Mouse (Mus musculus) hindbrain, embryonic 15.5 days (tissue): ENCODE data around the gene Gm28047. TPM values are rescaled to one million over a fixed set of nuclear protein-coding genes. Genes with fewer than 3 reads are reported as not detected.

Experiments used
- ATAC-seq: fragments of 200-750 bp; cut with Nextera tagmentation; 2 replicates; pipeline ENCODE4 v1.8.0; 2017; ENCODE audit warnings: low read depth, moderate number of reproducible peaks, moderate TSS enrichment; ENCODE audit not compliant: low FRiP score
- H3K27ac ChIP-seq: fragments of 300-500 bp; sonication (generic); replicated peaks from 2 replicates; pipeline ENCODE4 v1.5.1; 2015; ENCODE audit warnings: mild to moderate bottlenecking, inconsistent platforms
- H3K27me3 ChIP-seq: fragments of 300-500 bp; sonication (generic); 2 replicates; pipeline ENCODE4 v1.6.1; 2015; ENCODE audit warnings: control low read depth, inconsistent platforms
- H3K36me3 ChIP-seq: fragments of 300-500 bp; sonication (generic); 2 replicates; pipeline ENCODE4 v1.6.1; 2015; ENCODE audit warnings: control low read depth, inconsistent platforms
- H3K4me1 ChIP-seq: fragments of 300-500 bp; sonication (generic); replicated peaks from 2 replicates; pipeline ENCODE4 v1.6.1; 2015; ENCODE audit warnings: control low read depth, inconsistent platforms
- H3K4me2 ChIP-seq: fragments of 300-500 bp; sonication (generic); 2 replicates; pipeline ENCODE4 v1.6.1; 2015; ENCODE audit warnings: moderate library complexity, mild to moderate bottlenecking, inconsistent platforms
- H3K4me3 ChIP-seq: fragments of 300-500 bp; sonication (generic); 2 replicates; pipeline ENCODE4 v1.5.1; 2015; ENCODE audit warnings: mild to moderate bottlenecking, inconsistent platforms
- H3K9ac ChIP-seq: fragments of 300-500 bp; sonication (generic); 2 replicates; pipeline ENCODE4 v1.6.1; 2015; ENCODE audit warnings: inconsistent platforms
- H3K9me3 ChIP-seq: fragments of 300-500 bp; sonication (generic); 2 replicates; pipeline ENCODE4 v1.6.1; 2016; ENCODE audit warnings: control low read depth, inconsistent platforms
- WGBS: fragments of 180-500 bp; shearing (Covaris S2); methylation state at CpG from one replicate; pipeline ENCODE4 v1.1.7; 2015; 5-methylcytosine and 5-hydroxymethylcytosine counted together
- polyA plus RNA-seq: library from polyadenylated mRNA; unstranded; fragments of >200 nt; fragmentation: Nextera tagmentation; extraction: Ambion mirVana; gene quantifications from 2 replicates; pipeline ENCODE4 v1.2.1, GENCODE M21; 2015

The Gm28047 gene
- polyA plus RNA-seq, 1 experiment from 2014 or later = not detected

DNA sequence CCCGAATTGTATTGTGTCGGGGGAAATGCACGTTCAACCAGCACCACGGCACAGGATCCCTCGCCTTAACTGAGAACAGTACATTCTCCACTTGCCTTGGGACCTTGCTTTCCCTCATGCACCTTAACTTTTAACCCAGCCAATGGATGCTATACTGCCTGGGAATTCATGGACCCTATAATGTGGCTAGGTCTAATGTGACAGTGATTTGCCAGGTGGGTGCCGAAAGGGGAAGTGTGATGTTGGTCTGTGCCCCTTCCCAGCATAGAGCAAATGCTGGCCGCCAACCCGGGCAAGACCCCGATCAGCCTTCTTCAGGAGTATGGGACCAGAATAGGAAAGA lies 106.0 kb downstream of the Gm28047 start:
- 20% methylated on average over 9 of the region's 9 CpGs for WGBS
- peaks cover 41% of the 10 kb centered on the region for H3K4me1 ChIP-seq
- H3K9ac ChIP-seq = peak overlapping the region; percentile 92

DNA sequence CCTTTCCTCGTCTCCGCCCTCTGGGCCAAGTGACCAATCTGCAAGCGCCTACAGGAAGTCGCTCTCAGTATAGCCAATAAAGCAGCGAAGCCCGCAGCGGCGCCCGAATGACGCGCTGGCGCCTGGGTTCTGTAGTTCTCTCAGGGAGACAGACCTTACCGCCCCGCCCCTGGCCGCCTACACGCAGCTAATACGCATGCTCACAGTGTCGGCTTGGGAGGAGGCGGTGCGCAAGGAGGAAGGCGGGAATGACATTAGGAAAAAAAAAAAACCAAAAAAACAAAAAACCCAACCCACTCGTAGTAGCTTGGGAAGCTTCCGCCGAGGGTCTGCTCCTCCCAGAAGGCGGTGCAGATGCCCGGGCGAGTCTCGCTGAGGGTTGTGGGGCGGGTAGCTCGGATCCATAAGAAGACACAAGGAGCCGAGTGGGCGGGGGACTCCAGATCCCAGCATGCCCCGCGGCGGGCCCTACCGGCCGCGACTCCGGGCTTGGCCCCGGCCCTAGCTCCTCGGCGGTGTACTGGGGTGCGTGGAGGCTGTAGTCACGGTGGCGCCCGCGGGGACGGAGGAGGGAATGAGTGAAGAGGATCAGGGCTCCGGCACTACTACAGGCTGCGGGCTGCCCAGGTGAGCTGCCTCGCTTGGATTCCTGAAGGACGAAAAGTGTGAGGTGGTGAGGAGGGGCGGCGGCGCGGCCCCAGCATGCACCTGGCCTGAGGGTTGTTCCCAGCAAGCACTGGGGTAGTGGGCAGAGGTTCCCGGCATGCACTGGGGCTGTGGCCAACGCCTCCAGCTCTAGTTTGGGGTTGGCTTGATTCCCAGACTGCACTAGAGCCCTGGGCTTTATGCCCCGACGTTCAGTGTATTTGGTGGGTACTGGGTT lies 106.7 kb downstream of the Gm28047 start, which contains the start of gene Tarbp2:
TSS of gene Tarbp2 (plus strand) at position 217 of the 883 bp plus-strand sequence.
- under 1% methylated on average over 60 of the region's 60 CpGs for WGBS
- peaks cover 13% of the 10 kb centered on the region for H3K36me3 ChIP-seq
- H3K27me3 ChIP-seq = no peaks in the 10 kb centered on the region
- no peaks in the 10 kb centered on the region for H3K9me3 ChIP-seq
- peak; percentile 93 for ATAC-seq
- H3K4me1 ChIP-seq = peaks cover 44% of the 10 kb centered on the region
- H3K4me3 ChIP-seq = peak within 1 kb of the TSS; percentile 75
- peak within 1 kb of the TSS; percentile 92 for H3K9ac ChIP-seq
- peak within 1 kb of the TSS; percentile 85 for H3K4me2 ChIP-seq
- H3K27ac ChIP-seq = peak within 1 kb of the TSS; percentile 100

More for the DNA sequence above, 106.0 kb downstream of the Gm28047 start:
- Histone ChIP-seq H3K4me3 (peak overlapping the region; percentile 75), H3K27ac (peak overlapping the region; percentile 100), H3K4me2 (peak overlapping the region; percentile 85), H3K36me3 (peaks cover 16% of the 10 kb centered on the region), H3K9me3 (no peaks in the 10 kb centered on the region), H3K27me3 (no peaks in the 10 kb centered on the region)
- no peak for ATAC-seq

DNA sequence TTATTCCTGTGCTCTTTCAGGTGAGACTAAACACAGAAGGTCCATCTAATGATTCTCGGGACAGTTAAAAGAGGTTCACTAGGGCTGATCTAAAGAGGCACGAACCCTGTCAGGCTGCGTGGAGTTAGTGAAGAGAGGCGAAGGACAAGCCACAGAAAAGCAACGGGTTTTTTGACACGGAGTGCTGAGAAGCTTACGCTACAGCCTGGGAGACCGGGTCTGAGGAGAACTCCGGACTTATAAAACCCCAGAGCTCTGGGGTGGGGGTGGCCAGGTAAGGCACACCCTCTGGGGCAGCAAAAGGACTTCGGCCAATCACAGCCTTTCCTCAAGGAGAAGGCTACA lies 107.3 kb downstream of the Gm28047 start:
- Histone ChIP-seq H3K36me3 (peaks cover 13% of the 10 kb centered on the region), H3K4me1 (peaks cover 50% of the 10 kb centered on the region), H3K9me3 (no peaks in the 10 kb centered on the region), H3K9ac (peak overlapping the region; percentile 84), H3K27ac (peak overlapping the region; percentile 100), H3K4me3 (peak overlapping the region; percentile 75), H3K27me3 (no peaks in the 10 kb centered on the region), H3K4me2 (peak overlapping the region; percentile 85)
- ATAC-seq = no peak
- WGBS = under 1% methylated on average over 10 of the region's 10 CpGs

DNA sequence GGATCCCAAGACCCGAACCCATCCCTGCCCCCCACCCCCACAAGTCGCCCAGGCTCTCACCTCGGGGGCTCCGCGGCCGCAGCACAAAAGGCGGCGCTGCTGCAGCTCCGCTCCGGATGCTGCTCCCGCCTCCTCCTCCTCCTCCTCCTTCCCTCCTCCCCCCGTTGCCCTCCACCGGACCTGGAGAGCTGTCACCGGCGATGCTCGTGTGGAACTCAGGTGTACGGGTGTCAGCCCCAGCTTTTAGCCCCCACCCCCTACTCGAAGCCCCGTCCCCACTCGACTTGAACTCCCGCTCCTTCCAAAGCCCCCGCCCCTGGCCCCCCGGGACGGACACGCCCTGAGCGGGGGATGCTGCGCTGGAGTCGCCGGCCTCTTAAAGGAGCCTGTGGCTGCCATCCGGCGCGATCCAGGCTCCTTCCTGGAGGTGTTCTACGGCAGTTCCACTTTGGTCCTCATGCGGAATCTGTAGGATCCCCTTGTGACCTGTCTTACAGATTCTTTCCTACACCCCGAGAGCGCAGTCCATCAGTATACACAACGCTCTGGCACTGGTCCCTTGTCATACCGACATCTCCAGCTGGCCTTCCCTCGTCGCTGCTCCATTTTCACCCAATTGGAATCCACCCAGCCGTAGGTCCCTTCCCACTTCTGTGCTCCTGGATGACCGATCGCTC lies 108.0 kb downstream of the Gm28047 start, which contains the start of gene Map3k12:
TSS of gene Map3k12 (minus strand) at position 337 of the 677 bp plus-strand sequence.
- H3K9me3 ChIP-seq = no peaks in the 10 kb centered on the region
- H3K4me2 ChIP-seq = peak within 1 kb of the TSS; percentile 85
- H3K4me1 ChIP-seq = peaks cover 58% of the 10 kb centered on the region
- under 1% methylated on average over 42 of the region's 43 CpGs for WGBS
- ATAC-seq = peak; percentile 4; the same call in 1 of the 2 replicates
- H3K9ac ChIP-seq = peak within 1 kb of the TSS; percentile 84
- H3K4me3 ChIP-seq = peak within 1 kb of the TSS; percentile 75
- H3K27ac ChIP-seq = peak within 1 kb of the TSS; percentile 100
- peaks cover 5% of the 10 kb centered on the region for H3K36me3 ChIP-seq
- H3K27me3 ChIP-seq = no peaks in the 10 kb centered on the region

DNA sequence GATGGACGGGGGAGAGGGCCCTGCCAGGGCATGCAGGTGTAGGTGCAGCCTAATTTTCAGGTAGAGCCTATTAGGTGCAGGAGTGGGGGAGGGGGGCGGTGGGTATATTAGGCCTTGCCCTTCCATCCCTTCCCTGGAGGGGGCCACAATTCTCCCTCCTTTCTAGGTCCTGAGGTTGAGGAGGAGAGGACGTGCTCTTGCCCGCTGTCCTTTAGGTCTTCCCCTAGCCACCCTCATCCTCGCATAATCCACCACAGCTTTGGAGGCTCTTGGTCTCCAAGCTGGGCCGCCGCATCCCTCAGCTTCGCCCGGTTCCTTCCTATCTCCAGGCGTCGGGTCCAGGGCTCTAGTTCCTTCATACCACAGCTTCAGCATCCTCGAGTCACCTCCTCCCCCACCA lies 108.6 kb downstream of the Gm28047 start:
- 3% methylated on average over 11 of the region's 12 CpGs for WGBS
- Histone ChIP-seq H3K4me2 (peak overlapping the region; percentile 85), H3K27me3 (no peaks in the 10 kb centered on the region), H3K9me3 (no peaks in the 10 kb centered on the region), H3K9ac (peak overlapping the region; percentile 84), H3K27ac (peak overlapping the region; percentile 100), H3K4me1 (peaks cover 64% of the 10 kb centered on the region), H3K4me3 (peak overlapping the region; percentile 75), H3K36me3 (peaks cover under 1% of the 10 kb centered on the region; the same call in 1 of the 2 replicates)
- ATAC-seq = no peak

DNA sequence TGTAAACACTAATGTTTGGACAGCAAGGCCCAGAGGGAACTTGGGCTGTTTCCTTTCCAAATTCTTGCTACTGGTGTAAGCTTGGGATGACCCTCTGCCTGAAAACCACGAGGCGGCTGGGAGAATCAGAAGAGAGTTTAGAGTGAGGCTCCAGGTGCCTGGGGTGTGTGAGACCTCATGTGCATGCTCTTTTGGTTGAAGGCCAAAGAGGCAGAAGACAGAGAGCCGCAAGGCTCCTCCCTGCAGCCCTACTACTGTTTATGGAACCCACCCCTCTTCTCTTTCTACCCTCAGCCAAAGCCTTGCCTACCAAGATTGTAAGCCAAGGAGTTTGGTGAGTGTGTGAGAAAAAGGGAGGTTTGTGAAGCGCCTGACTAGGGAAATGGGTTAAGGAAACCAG lies 109.1 kb downstream of the Gm28047 start:
- Histone ChIP-seq H3K4me2 (peak overlapping the region; percentile 85), H3K27me3 (no peaks in the 10 kb centered on the region), H3K4me3 (peak overlapping the region; percentile 75), H3K4me1 (peaks cover 69% of the 10 kb centered on the region), H3K36me3 (no peaks in the 10 kb centered on the region), H3K9me3 (no peaks in the 10 kb centered on the region), H3K9ac (peak overlapping the region; percentile 84), H3K27ac (peak overlapping the region; percentile 100)
- WGBS = 48% methylated on average over 4 of the region's 4 CpGs
- no peak for ATAC-seq

DNA sequence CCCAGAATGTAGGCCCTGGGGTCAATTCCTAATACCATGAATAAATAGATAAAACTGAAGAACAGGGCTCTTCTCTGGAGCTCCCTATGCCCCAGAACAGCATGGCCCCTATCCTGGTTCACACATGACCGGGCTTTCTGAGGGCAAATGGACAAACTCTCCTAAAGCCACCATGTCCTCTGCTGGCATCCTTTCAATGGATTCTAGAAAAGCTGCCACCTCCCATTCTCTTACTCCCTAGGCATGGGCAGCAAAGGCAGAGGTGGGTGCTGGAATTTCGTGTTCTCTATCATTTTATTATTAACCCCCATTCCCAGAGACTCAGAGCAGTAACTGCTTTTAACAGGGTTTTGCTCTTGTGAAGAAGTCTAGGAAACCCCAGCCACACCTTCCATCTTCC lies 109.6 kb downstream of the Gm28047 start:
- peak overlapping the region; percentile 100; the same call in 1 of the 2 replicates for H3K27ac ChIP-seq
- H3K36me3 ChIP-seq = no peaks in the 10 kb centered on the region
- peak overlapping the region; percentile 75 for H3K4me3 ChIP-seq
- no peaks in the 10 kb centered on the region for H3K27me3 ChIP-seq
- 91% methylated on average over 2 of the region's 2 CpGs for whole genome bisulfite sequencing
- no peak for ATAC-seq
- H3K9me3 ChIP-seq = no peaks in the 10 kb centered on the region
- peaks cover 70% of the 10 kb centered on the region for H3K4me1 ChIP-seq
- H3K9ac ChIP-seq = no peak overlapping the region
- H3K4me2 ChIP-seq = peak overlapping the region; percentile 85

DNA sequence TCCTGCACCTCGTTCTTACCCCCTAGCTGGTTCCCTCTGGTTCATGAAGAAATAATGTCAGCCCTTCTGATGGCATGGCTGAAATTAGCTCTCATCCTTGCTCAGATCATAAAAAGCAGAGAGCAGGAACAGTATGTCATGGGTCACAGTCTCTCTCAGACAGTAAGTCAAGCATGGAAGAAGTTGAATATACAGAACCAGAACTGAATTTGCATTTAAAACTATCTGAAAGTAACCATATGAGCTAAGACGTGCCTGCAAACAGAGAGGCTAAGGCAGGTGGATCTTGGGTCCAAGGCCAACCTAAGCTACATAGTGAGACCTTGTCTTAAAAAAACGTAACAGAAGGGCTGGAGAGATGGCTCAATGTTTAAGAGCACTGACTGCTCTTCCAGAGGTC lies 111.9 kb downstream of the Gm28047 start:
- Histone ChIP-seq H3K27me3 (no peaks in the 10 kb centered on the region), H3K9ac (no peak overlapping the region)

DNA sequence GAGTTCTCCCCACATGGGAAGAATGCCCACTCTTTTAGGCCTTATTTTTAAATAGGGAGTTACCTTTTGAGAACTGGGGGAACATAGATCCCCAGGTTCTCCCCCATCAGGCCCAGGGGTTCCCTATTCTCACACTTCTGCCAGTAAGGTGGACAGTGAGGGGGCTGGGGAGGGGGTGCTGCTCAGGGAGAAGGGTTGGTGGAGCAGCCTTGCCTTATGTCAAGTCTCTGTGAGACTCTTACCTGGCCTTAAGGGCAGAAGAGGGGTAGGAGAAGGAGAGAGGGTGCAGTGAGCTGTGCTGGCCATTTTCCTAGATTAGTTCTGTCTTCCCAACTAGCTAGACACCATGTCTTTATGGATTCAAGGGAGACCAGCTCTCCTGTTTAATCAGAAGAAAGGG lies 112.4 kb downstream of the Gm28047 start:
- Histone ChIP-seq H3K4me3 (no peak overlapping the region), H3K27me3 (no peaks in the 10 kb centered on the region), H3K9ac (no peak overlapping the region), H3K27ac (peak overlapping the region; percentile 87), H3K4me2 (no peak overlapping the region), H3K4me1 (peaks cover 76% of the 10 kb centered on the region), H3K36me3 (0 out of 2 replicates have a peak, but pooled peaks cover 6% of the 10 kb centered on the region), H3K9me3 (no peaks in the 10 kb centered on the region)
- ATAC-seq = no peak

More for the DNA sequence above, 111.9 kb downstream of the Gm28047 start:
- Histone ChIP-seq H3K4me2 (no peak overlapping the region), H3K27ac (no peak overlapping the region), H3K4me3 (no peak overlapping the region), H3K4me1 (peaks cover 76% of the 10 kb centered on the region), H3K36me3 (0 out of 2 replicates have a peak, but pooled peaks cover 6% of the 10 kb centered on the region), H3K9me3 (no peaks in the 10 kb centered on the region)
- ATAC-seq = no peak
- 89% methylated on average over 3 of the region's 3 CpGs for WGBS

DNA sequence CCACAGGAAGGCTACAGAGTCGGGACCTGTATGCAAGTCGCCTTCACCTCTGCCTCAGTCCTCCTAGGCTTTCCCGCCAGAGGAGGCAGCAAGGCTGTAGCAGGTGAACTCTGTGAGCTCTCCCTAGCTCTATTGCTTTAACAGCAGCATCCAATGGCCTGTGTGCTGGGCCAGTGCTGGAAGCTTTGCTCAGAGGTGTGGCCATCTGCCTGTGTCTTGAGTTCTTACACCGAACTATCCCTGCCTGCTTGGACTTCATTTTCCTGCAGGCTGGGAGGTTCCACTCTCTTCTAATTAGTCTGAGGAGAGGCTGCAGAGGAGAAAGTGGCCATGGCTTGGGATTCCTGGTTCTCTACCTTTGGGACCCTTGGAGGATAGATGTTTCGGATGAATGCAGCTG lies 112.9 kb downstream of the Gm28047 start:
- H3K4me3 ChIP-seq = no peak overlapping the region
- 0 out of 2 replicates have a peak, but pooled peaks cover 6% of the 10 kb centered on the region for H3K36me3 ChIP-seq
- H3K9ac ChIP-seq = 0 out of 2 replicates have a peak overlapping the region, but pooled peaks have one; percentile 5
- ATAC-seq = no peak
- peaks cover 76% of the 10 kb centered on the region for H3K4me1 ChIP-seq
- WGBS = 28% methylated on average over 5 of the region's 5 CpGs
- no peaks in the 10 kb centered on the region for H3K9me3 ChIP-seq
- no peaks in the 10 kb centered on the region for H3K27me3 ChIP-seq
- H3K4me2 ChIP-seq = peak overlapping the region; percentile 69; the same call in 1 of the 2 replicates
- H3K27ac ChIP-seq = peak overlapping the region; percentile 87

DNA sequence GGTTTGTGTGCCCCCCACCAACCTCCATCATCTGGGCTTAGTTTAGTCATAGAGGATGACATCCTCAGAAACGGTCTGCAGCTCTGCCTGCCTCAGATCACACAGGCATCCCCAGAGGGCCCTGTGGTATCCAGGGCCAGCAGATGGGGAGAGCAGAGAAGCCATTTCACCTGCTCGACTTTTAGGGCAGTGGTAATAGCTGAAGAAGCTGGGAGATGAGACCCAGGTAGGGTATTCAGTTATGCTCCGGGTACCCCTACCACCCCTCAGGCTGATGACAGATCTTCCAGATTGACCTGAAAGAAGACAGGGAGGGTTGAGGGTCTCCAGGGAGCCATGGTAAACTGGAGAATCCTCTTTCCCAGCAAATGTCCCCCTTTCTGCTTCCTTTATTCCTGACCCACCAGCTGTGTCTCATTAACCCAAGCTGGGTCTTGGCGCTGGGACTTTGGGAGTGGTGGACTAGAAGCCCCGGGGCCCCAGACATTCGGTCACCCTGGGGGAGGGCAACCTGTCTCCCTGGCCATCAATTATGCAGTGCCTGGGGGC lies 113.5 kb downstream of the Gm28047 start:
- WGBS = 7% methylated on average over 6 of the region's 6 CpGs

More for the DNA sequence above, 113.5 kb downstream of the Gm28047 start:
- peak; percentile 20; the same call in 1 of the 2 replicates for ATAC-seq
- Histone ChIP-seq H3K36me3 (0 out of 2 replicates have a peak, but pooled peaks cover 6% of the 10 kb centered on the region), H3K4me1 (peaks cover 76% of the 10 kb centered on the region), H3K4me2 (peak overlapping the region; percentile 69), H3K27ac (peak overlapping the region; percentile 87), H3K9ac (peak overlapping the region; percentile 67; the same call in 1 of the 2 replicates), H3K4me3 (no peak overlapping the region), H3K9me3 (no peaks in the 10 kb centered on the region), H3K27me3 (no peaks in the 10 kb centered on the region)
